Mouse (Mus musculus) adrenal gland (tissue): ENCODE measurements around the gene Ldhb.

ENCODE experiments used
- intact Hi-C: fragments of 180-260 bp; cut with DNase I; formaldehyde crosslinking; loops from one replicate; pipeline ENCODE4 v1.15.1; 2025
- long read RNA-seq, 2 experiments: library from polyadenylated mRNA; unstranded; transcript quantifications; one replicate each; pipeline ENCODE4 v2.0.0; 2020; ENCODE audit warnings: borderline replicate concordance in 1 of 2; ENCODE audit not compliant: insufficient replicate concordance in 1 of 2

Gene Ldhb
- long read RNA-seq, experiment 1, transcript Ldhb-201 (8 exons, 1,304 nt): major isoform, 127 of 133 reads
- long read RNA-seq, experiment 1, partial matches to known transcripts: 2 of 133 reads
- long read RNA-seq, experiment 1, other reads (novel, unspliced or antisense): 4 of 133 reads
- long read RNA-seq, experiment 2, transcript Ldhb-201 (8 exons, 1,304 nt): major isoform, 211 of 221 reads
- long read RNA-seq, experiment 2, partial matches to known transcripts: 3 of 221 reads
- long read RNA-seq, experiment 2, other reads (novel, unspliced or antisense): 7 of 221 reads

- intact Hi-C loops: no loop called here
These were observed at the start of gene Ldhb for GRCm38 (mm10) chr6:142507785-142508162. TSS of gene Ldhb (minus strand) at chr6:142507957.

- intact Hi-C loops: no loop called here
These were observed 48.2 kb upstream of the Ldhb start for GRCm38 (mm10) chr6:142555988-142556387.

- intact Hi-C loops: no loop called here
These were observed 43.7 kb upstream of the Ldhb start for GRCm38 (mm10) chr6:142551482-142551881.

- intact Hi-C loops: no loop called here
These were observed 43.1 kb upstream of the Ldhb start for GRCm38 (mm10) chr6:142550871-142551270.

- intact Hi-C loops: no loop called here
These were observed 40.6 kb upstream of the Ldhb start for GRCm38 (mm10) chr6:142548377-142548776.

- intact Hi-C loops: no loop called here
These were observed 37.4 kb upstream of the Ldhb start for GRCm38 (mm10) chr6:142545132-142545531.

GRCm38 (mm10) chr6:142543648-142544047 is 35.9 kb upstream of the Ldhb start:
- intact Hi-C loops: no loop called here

- intact Hi-C loops: no loop called here
These were observed 35.0 kb upstream of the Ldhb start for GRCm38 (mm10) chr6:142542800-142543175.

GRCm38 (mm10) chr6:142542082-142542799 is 34.5 kb upstream of the Ldhb start:
- intact Hi-C loops: no loop called here

- intact Hi-C loops: no loop called here
These were observed 32.9 kb upstream of the Ldhb start for GRCm38 (mm10) chr6:142540561-142541160.

GRCm38 (mm10) chr6:142540131-142540530 is 32.4 kb upstream of the Ldhb start:
- intact Hi-C loops: no loop called here

- intact Hi-C loops: no loop called here
These were observed 30.7 kb upstream of the Ldhb start for GRCm38 (mm10) chr6:142538503-142538902.

- intact Hi-C loops: no loop called here
These were observed 25.7 kb upstream of the Ldhb start for GRCm38 (mm10) chr6:142533412-142533811.

- intact Hi-C loops: no loop called here
These were observed 24.9 kb upstream of the Ldhb start for GRCm38 (mm10) chr6:142532686-142533085.

GRCm38 (mm10) chr6:142532141-142532540 is 24.4 kb upstream of the Ldhb start:
- intact Hi-C loops: no loop called here

- intact Hi-C loops: no loop called here
These were observed 22.6 kb upstream of the Ldhb start for GRCm38 (mm10) chr6:142530378-142530777.

GRCm38 (mm10) chr6:142529680-142530079 is 21.9 kb upstream of the Ldhb start:
- intact Hi-C loops: no loop called here

GRCm38 (mm10) chr6:142527931-142528562 is 20.3 kb upstream of the Ldhb start:
- intact Hi-C loops: loop anchor here (2.0 kb wide), 1 partner anchor 133 kb away; no protein-coding TSS in a partner anchor

GRCm38 (mm10) chr6:142524635-142525308 is 17.0 kb upstream of the Ldhb start:
- intact Hi-C loops: loop anchor here (1.0 kb wide), 1 partner anchor 211 kb away; no protein-coding TSS in a partner anchor

- intact Hi-C loops: no loop called here
These were observed 13.9 kb upstream of the Ldhb start for GRCm38 (mm10) chr6:142521591-142522110.

- intact Hi-C loops: loop anchor here (5.0 to 10.0 kb wide), 2 partner anchors 42 to 134 kb away; partner anchors contain the start of genes Golt1b and Recql
These were observed 11.4 kb upstream of the Ldhb start for GRCm38 (mm10) chr6:142519110-142519509.
